Mouse (Mus musculus) lung, embryonic 16.5 days (tissue): ENCODE measurements around the gene Pcolce2. TPM values are rescaled to one million over a fixed set of nuclear protein-coding genes. Genes with fewer than 3 reads are reported as not detected.

Experiments used
- ATAC-seq: fragments of 200-750 bp; cut with Nextera tagmentation; 2 replicates; pipeline ENCODE4 v1.8.0; 2017; ENCODE audit warnings: low read depth, mild to moderate bottlenecking, moderate library complexity
- H3K27ac ChIP-seq: fragments of 300-500 bp; sonication (generic); 2 replicates; pipeline ENCODE4 v1.5.1; 2014; ENCODE audit warnings: mild to moderate bottlenecking, control low read depth, low read length
- H3K27me3 ChIP-seq: fragments of 300-500 bp; sonication (generic); 2 replicates; pipeline ENCODE4 v1.6.1; 2014; ENCODE audit warnings: low read depth, low read length, mixed read lengths; ENCODE audit not compliant: control insufficient read depth, insufficient read depth
- H3K36me3 ChIP-seq: fragments of 300-500 bp; sonication (generic); 2 replicates; pipeline ENCODE4 v1.6.1; 2014; ENCODE audit warnings: low read length; ENCODE audit not compliant: control insufficient read depth, insufficient read depth
- H3K4me1 ChIP-seq: fragments of 300-500 bp; sonication (generic); replicated peaks from 2 replicates; pipeline ENCODE4 v1.6.1; 2014; ENCODE audit warnings: low read length, mixed read lengths; ENCODE audit not compliant: control insufficient read depth, insufficient read depth
- H3K4me2 ChIP-seq: fragments of 300-500 bp; sonication (generic); 2 replicates; pipeline ENCODE4 v1.6.1; 2014; ENCODE audit warnings: low read depth, low read length, control low read depth
- H3K4me3 ChIP-seq: fragments of 300-500 bp; sonication (generic); 2 replicates; pipeline ENCODE4 v1.5.1; 2014; ENCODE audit warnings: mild to moderate bottlenecking, low read length, control low read depth
- H3K9ac ChIP-seq: fragments of 300-500 bp; sonication (generic); 2 replicates; pipeline ENCODE4 v1.6.1; 2014; ENCODE audit warnings: low read length, control low read depth
- H3K9me3 ChIP-seq: fragments of 300-500 bp; sonication (generic); 2 replicates; pipeline ENCODE4 v1.6.1; 2016; ENCODE audit warnings: low read length; ENCODE audit not compliant: control insufficient read depth
- WGBS: fragments of 180-500 bp; shearing (Covaris S2); extraction: QIAGEN DNeasy Blood & Tissue Kit; methylation state at CpG from one replicate; pipeline ENCODE4 v1.1.7; 2014; 5-methylcytosine and 5-hydroxymethylcytosine counted together
- polyA plus RNA-seq: library from polyadenylated mRNA; unstranded; fragments of >200 nt; fragmentation: Nextera tagmentation; extraction: Ambion mirVana; gene quantifications from 2 replicates; pipeline ENCODE4 v1.2.1, GENCODE M21; 2015

Pcolce2 gene
- polyA plus RNA-seq, 1 experiment from 2014 or later, result 9.3 TPM

- no peak overlapping the region for H3K4me2 ChIP-seq
- H3K27me3 ChIP-seq, result no peaks in the 10 kb centered on the region
- peaks cover 16% of the 10 kb centered on the region for H3K4me1 ChIP-seq
- no peak for ATAC-seq
- no peak overlapping the region for H3K9ac ChIP-seq
- WGBS, result 94% methylated on average over 3 of the region's 3 CpGs
- H3K9me3 ChIP-seq, result 0 out of 2 replicates have a peak, but pooled peaks cover 2% of the 10 kb centered on the region
- H3K27ac ChIP-seq, result no peak overlapping the region
- no peak overlapping the region for H3K4me3 ChIP-seq
- H3K36me3 ChIP-seq, result no peaks in the 10 kb centered on the region
Observed at GRCm38 (mm10) chr9:95672331-95672730, 34.9 kb downstream of the Pcolce2 start.

- Histone ChIP-seq H3K4me1 (peaks cover 16% of the 10 kb centered on the region), H3K9ac (no peak overlapping the region), H3K4me3 (no peak overlapping the region), H3K36me3 (no peaks in the 10 kb centered on the region), H3K27ac (no peak overlapping the region), H3K27me3 (no peaks in the 10 kb centered on the region), H3K9me3 (0 out of 2 replicates have a peak, but pooled peaks cover 2% of the 10 kb centered on the region), H3K4me2 (no peak overlapping the region)
- ATAC-seq, result no peak
- WGBS, result 76% methylated on average over 6 of the region's 6 CpGs
Observed at GRCm38 (mm10) chr9:95672760-95673159, 35.4 kb downstream of the Pcolce2 start.

GRCm38 (mm10) chr9:95675064-95675699 lies 37.8 kb downstream of the Pcolce2 start:
- H3K36me3 ChIP-seq, result no peaks in the 10 kb centered on the region
- H3K4me3 ChIP-seq, result no peak overlapping the region
- peak overlapping the region; percentile 41 for H3K4me2 ChIP-seq
- H3K4me1 ChIP-seq, result peaks cover 16% of the 10 kb centered on the region; the same call in 1 of the 2 replicates
- no peaks in the 10 kb centered on the region for H3K27me3 ChIP-seq
- peak overlapping the region; percentile 91 for H3K27ac ChIP-seq
- H3K9me3 ChIP-seq, result 0 out of 2 replicates have a peak, but pooled peaks cover 2% of the 10 kb centered on the region
- H3K9ac ChIP-seq, result no peak overlapping the region
- WGBS, result 29% methylated on average over 9 of the region's 9 CpGs
- ATAC-seq, result peak; percentile 89

GRCm38 (mm10) chr9:95676021-95676420 lies 38.6 kb downstream of the Pcolce2 start:
- 0 out of 2 replicates have a peak, but pooled peaks cover 2% of the 10 kb centered on the region for H3K9me3 ChIP-seq
- no peaks in the 10 kb centered on the region for H3K27me3 ChIP-seq
- no peak overlapping the region for H3K4me2 ChIP-seq
- H3K36me3 ChIP-seq, result no peaks in the 10 kb centered on the region
- peak overlapping the region; percentile 91; the same call in 1 of the 2 replicates for H3K27ac ChIP-seq
- 96% methylated on average over 4 of the region's 4 CpGs for WGBS
- peaks cover 19% of the 10 kb centered on the region; the same call in 1 of the 2 replicates for H3K4me1 ChIP-seq
- H3K9ac ChIP-seq, result no peak overlapping the region
- no peak overlapping the region for H3K4me3 ChIP-seq
- no peak for ATAC-seq

- Histone ChIP-seq H3K36me3 (no peaks in the 10 kb centered on the region), H3K4me2 (peak overlapping the region; percentile 3; the same call in 1 of the 2 replicates), H3K9me3 (no peaks in the 10 kb centered on the region), H3K4me1 (peaks cover 14% of the 10 kb centered on the region; the same call in 1 of the 2 replicates), H3K4me3 (no peak overlapping the region), H3K27ac (no peak overlapping the region; the same call in 1 of the 2 replicates), H3K27me3 (no peaks in the 10 kb centered on the region), H3K9ac (no peak overlapping the region)
- no peak for ATAC-seq
- WGBS, result 33% methylated on average over 7 of the region's 7 CpGs
Observed at GRCm38 (mm10) chr9:95679966-95680365, 42.6 kb downstream of the Pcolce2 start.

GRCm38 (mm10) chr9:95680691-95681090 lies 43.3 kb downstream of the Pcolce2 start:
- Histone ChIP-seq H3K27me3 (no peaks in the 10 kb centered on the region), H3K27ac (no peak overlapping the region)
- no peak for ATAC-seq

GRCm38 (mm10) chr9:95685660-95686440 lies 48.4 kb downstream of the Pcolce2 start:
- Histone ChIP-seq H3K9me3 (no peaks in the 10 kb centered on the region), H3K27ac (no peak overlapping the region), H3K4me3 (no peak overlapping the region), H3K36me3 (no peaks in the 10 kb centered on the region), H3K27me3 (no peaks in the 10 kb centered on the region), H3K9ac (no peak overlapping the region), H3K4me1 (no peaks in the 10 kb centered on the region), H3K4me2 (no peak overlapping the region)
- ATAC-seq, result no peak
- whole genome bisulfite sequencing, result 73% methylated on average over 11 of the region's 11 CpGs

More at GRCm38 (mm10) chr9:95680691-95681090, 43.3 kb downstream of the Pcolce2 start:
- Histone ChIP-seq H3K4me1 (peaks cover 8% of the 10 kb centered on the region; the same call in 1 of the 2 replicates), H3K36me3 (no peaks in the 10 kb centered on the region), H3K4me3 (no peak overlapping the region), H3K9me3 (no peaks in the 10 kb centered on the region), H3K9ac (no peak overlapping the region), H3K4me2 (no peak overlapping the region)
- 87% methylated on average over 11 of the region's 11 CpGs for WGBS

- Histone ChIP-seq H3K36me3 (no peaks in the 10 kb centered on the region), H3K4me1 (no peaks in the 10 kb centered on the region), H3K27ac (no peak overlapping the region), H3K4me3 (no peak overlapping the region), H3K9ac (no peak overlapping the region), H3K9me3 (no peaks in the 10 kb centered on the region), H3K4me2 (no peak overlapping the region), H3K27me3 (no peaks in the 10 kb centered on the region)
- 50% methylated on average over 3 of the region's 3 CpGs for WGBS
- ATAC-seq, result no peak
Observed at GRCm38 (mm10) chr9:95688064-95688463, 50.7 kb downstream of the Pcolce2 start.

- Histone ChIP-seq H3K27ac (no peak overlapping the region), H3K4me1 (0 out of 2 replicates have a peak, but pooled peaks cover 3% of the 10 kb centered on the region), H3K27me3 (no peaks in the 10 kb centered on the region), H3K9me3 (no peaks in the 10 kb centered on the region), H3K9ac (no peak overlapping the region), H3K4me2 (no peak overlapping the region), H3K36me3 (no peaks in the 10 kb centered on the region), H3K4me3 (no peak overlapping the region)
- 64% methylated on average over 8 of the region's 8 CpGs for WGBS
- ATAC-seq, result no peak
Observed at GRCm38 (mm10) chr9:95692823-95693222, 55.4 kb downstream of the Pcolce2 start.
